Mouse (Mus musculus) embryo, embryonic 10.5 days (tissue): Measurements from ENCODE around the gene Zfp870.
"Not testable (repeated sequence)": the region's sequence is repeated elsewhere in the genome, so short reads cannot be mapped to it uniquely, and the experiment has no call there.

Experiments used
- DNase-seq: peaks from one replicate; pipeline ENCODE4 v3.0.0-alpha.2; 2015; ENCODE audit warnings: low spot score

The Zfp870 gene

DNA sequence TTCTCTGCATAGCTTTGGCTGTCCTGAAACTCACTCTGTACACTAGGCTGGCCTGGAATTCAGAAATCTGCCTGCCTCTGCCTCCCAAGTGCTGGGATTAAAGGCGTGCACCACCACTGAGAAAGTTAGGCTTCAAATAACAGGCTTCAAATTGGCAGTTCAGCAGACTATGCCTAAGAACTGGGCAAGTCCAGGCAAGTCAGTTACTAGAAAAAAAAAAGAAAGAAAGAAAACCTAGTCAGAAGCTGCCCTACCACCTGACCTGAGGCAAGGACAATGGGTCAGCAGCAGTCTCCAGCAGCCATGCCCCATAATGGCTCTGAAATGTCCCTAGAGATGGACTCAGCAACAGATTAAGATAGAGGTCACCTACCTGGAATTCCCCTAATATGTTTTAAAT, 20.0 kb downstream of the Zfp870 start:
- DNase-seq = no peak

DNA sequence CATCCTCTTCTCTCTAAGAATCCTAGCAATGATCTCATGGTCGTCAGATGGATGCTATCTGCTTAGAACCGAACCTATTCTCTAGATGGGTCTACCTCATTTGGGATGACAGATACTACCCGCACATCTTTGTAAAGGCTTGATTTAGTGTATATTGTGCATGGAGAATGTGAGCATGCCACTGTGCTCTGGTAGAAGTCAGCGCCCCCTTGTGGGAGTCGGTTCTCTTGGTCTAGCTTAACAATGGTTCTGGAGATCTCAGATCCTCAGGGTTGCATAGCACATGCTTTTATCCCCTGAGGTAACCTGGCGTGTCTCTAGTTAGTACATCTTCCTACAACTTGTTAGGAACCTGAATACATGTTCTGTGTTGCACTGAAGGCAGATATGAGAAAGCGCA, 24.2 kb downstream of the Zfp870 start:
- DNase-seq = not testable (repeated sequence)

DNA sequence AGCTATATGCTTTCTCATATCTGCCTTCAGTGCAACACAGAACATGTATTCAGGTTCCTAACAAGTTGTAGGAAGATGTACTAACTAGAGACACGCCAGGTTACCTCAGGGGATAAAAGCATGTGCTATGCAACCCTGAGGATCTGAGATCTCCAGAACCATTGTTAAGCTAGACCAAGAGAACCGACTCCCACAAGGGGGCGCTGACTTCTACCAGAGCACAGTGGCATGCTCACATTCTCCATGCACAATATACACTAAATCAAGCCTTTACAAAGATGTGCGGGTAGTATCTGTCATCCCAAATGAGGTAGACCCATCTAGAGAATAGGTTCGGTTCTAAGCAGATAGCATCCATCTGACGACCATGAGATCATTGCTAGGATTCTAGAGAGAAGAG, 34.7 kb downstream of the Zfp870 start:
- not testable (repeated sequence) for DNase-seq

DNA sequence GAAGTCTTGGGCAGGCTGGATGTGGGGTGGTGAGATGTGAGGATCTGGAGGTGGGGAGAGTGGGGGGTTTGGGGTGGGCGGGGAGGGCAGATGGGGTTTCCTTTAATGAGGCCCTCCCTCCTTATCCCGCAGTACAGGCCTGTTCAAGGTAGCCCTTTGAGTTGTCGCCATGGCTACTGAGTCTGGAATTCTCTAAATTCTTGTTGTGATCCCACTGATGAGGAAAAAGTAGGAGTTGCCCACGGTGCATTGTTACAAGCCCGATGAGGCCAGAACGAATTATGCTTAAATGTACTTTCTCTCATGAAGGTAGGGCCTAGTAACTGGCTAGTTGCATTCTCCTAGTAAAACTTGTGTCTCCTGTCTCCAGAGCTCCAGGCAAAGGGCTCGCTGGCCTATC, 39.9 kb downstream of the Zfp870 start:
- DNase-seq = peak; percentile 29

DNA sequence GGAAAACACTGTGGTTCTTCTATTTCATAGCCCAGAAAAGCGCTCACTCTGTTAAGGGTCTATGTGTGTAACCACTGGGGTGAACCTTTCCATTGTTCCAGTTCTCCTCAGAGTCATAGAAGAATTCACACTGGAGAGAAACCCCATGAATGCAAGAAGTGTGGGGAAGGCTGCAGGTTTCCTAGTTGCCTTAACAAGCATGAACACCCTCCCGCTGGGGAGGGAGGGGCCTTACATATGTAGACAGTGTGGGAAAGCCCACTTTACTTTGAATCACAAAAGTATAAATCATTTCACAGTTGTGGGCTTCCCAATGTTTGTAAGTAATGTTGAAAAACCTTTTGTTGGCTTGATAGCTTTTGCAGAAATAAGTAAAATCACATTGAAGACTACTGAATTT, 50.1 kb downstream of the Zfp870 start:
- DNase-seq = peak; percentile 48

DNA sequence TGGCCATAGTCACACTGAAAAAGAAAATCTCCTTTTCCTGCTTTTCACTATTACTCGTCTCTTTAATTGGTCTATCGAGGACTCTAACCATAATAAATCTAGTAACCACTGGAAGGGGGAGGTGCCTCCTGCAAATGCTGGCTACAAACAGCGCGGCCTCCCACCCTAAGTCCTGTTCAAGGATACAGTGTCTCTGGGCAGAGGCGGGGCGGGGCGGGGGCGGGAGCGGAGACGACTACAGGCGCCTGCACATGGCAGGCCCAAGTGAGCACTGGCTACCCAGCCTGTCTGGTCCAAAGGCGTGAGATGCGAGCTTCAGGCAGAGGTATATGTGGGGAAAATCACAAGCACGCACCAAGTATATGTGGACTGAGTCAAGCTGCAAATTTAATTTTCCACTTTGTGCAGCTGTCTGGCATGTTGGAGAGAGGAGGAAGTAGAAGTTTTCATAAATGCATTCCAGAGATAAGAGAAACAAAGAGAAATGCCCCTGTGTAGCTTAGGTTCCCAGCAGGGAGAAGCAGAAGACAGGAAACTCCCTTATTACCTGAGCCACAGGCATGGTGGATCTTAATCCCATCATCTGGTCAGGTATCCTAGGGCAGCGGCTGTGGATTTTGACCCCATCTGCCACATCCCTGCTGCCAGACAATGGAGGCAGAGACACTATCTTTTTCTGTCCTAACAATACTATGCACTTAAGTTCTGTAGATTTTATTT, 52.2 kb downstream of the Zfp870 start:
- peak; percentile 9 for DNase-seq

DNA sequence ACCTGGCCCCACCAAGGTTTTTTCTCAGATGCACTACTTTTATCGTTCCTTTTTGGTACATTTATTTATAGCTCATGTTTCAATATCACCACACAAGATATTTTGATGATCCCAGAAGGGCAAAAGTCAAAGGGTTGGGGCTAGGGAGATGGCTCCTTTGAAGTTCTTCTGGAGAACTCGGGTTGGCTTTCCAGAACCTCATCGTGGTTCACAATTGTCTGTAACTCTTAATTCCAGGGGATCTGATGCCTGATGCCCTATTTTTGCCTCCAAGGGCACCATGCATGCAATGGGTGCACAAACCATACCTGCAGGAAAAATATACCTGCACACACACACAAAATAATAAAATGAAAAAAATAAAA, 61.0 kb downstream of the Zfp870 start:
- no peak for DNase-seq

DNA sequence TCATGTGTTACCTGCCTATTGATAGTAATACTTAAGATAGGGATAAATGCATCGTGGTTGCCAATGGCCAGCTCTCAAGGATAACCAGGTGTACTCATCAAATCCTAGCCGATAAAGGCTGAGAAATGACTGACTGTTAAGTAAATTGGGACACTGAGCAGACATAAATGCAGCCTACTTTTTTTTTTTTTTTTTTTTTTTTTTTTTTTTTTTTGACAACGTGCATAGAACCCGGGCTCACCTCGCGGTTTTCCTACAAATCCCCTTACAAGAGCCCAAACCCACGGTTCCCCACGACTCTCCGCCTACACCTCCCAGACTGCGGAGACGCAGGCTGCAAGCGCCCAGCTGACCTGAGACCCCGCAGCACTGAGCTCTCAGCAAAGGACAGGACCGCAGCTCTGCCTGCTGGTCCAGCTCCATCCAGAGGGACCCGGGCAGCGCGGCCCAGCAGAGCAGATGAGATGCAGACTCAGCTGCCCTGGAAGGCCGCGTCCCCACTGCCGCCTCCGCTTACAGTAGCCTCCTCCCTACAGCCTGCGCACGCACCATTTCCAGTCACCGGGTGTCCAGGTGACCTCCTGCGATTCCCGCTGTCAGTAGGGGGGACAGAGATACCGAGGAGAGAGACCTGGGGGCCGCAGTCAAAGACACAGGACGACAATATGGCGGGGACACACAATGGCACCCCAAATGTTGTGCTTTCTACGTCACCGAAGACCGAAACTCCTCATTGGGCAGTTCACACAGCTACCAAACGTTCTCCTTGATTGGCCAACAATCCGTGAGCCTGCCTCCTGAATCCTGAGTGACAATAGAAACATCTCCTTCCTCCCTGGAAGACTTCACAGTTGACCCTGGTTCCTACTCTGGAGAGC, 61.7 kb downstream of the Zfp870 start, which contains the start of gene Zfp799:
Gene Zfp799, minus strand, starts transcription at position 722 of the 878 bp plus-strand sequence.
- DNase-seq = peak; percentile 95
